Mouse (Mus musculus): ENCODE measurements around the gene Fermt1.

The Fermt1 gene

DNA sequence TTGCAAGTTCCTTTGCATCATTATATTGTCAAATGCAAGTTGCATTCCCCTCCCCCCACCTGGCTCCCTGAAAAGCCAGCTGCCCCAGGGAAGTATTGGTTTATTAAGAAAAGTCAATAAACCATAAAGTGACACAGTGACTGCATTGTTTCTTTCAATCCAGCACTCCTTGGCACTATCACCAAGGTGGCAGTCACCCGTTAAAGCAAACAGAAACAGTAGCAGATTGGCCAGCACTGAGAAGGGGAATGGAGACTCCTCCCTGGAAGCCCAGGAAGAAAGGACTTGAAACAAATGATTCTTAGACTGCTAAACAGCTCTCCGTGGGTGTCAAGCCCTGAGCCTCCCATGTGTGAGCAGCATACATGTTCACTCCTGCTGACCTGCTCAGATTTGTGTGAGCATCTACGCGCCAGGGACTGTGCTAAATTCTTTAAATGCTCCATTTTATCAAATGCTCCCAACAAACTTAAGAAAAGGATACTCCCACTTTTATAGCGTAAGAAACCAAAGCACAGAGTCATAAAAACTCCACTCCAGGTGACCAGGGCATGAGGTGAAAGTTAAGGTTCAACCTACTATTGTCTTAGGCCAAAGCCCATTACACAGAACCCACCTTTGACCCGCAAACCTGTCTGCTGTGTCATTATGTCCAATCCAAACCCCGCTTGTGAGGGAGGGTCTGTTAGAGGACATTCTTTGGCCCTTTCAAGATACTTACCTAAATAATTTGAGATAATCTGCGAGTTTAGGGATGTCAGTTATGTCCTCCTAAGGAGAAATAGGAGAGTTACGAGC is 23.4 kb downstream of the Fermt1 start:
- no peak for DNase-seq (ENCODE audit: low spot score in 2 of 2)

DNA sequence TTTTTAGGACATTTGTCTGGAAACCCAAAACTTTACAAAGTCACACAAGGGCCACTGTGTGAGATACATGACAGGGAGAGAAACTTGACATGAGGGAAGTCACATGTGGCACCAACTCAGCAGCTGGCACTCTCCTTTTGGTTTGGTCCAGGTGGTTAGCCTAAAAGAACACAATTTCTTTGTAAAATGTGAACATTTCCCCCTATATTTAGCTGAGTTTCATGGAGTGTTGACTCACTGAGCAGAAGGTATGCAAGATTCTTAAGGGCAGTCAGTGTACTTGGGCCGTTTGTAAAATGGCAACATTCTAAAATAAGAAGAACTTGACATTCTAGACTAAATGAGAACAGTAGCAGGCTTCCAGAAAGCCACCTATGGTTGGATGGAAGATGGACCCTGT is 30.9 kb downstream of the Fermt1 start:
- DNase-seq (ENCODE audit: low spot score in 2 of 2), result no peak

DNA sequence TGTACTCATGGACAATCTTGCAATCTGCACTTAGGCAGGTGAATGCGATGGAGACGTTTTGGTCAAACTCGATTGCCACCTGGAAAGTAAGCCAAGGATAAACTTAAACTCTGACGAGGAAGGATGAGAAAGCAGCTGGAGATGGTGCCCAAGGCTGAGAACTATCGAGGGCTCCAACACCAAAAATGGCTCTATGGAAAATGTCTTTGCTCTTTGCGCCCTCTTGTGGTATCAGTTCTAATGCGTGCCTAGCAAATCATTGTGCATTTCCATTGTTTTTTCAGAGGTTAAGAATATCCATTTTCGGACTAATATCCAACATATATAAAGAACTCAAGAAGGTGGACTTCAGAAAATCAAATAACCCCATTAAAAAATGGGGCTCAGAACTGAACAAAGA is 38.9 kb downstream of the Fermt1 start:
- DNase-seq (ENCODE audit: low spot score in 2 of 2), result no peak

DNA sequence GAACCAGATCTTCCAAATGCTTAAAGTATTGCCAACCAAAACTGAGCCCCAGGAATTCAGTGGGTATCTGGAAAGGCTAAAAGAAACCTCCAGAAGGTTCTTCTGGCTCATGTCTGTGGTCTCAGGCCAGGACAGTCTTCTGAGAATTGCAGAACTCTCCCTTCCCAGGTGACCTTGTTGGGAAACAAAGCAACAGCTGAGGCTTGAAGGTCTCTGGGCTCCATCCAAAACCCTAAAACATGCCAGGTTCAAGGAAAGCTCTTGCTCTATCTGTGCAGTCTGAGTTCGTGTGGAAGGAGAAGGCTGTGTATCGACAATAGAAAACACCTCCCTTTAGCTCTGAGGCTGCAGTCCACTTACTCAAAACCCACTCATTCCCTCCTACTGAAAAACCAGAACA is 40.7 kb downstream of the Fermt1 start:
- no peak for DNase-seq (ENCODE audit: low spot score in 2 of 2)

DNA sequence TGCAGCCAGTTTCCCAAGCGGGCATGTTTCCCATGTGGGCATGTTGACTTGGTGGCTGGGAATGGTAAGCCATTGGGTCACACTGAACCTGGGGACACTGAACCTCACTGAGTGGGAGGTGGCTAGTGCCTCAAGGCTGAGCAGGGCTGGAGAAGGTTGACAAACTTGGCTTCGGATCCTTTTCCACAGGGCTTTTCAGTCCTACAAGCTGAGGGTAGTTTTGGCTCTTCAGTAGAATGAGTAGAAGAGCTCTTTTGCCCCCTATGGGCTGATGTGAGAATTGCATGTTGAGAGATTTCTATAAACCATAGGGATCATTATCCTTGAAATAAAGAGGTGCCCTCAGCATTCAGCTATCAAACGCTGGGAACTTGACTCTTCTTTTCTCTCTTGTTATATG is 42.2 kb downstream of the Fermt1 start:
- peak; percentile 11 to 26 for DNase-seq (ENCODE audit: low spot score in 2 of 2)

DNA sequence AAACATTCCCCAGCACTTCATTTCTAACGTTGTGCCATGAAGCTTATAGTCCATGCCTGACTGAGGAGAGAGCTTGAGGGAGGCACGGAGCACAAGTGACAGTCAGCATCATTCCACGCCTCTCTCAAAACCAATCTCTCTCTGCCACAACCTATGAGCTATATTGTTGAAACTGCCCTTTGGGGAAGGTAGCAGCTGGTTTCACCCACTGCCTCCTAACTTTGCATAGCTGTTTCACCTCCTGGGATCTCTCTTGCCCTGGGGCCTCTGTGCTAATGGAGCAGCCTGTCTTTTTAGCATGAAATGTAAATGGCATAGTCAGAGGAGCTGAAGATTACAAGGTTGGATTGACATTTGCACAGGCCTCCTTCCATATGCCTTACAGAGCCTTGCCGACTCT is 43.6 kb downstream of the Fermt1 start:
- no peak for DNase-seq (ENCODE audit: low spot score in 2 of 2)

DNA sequence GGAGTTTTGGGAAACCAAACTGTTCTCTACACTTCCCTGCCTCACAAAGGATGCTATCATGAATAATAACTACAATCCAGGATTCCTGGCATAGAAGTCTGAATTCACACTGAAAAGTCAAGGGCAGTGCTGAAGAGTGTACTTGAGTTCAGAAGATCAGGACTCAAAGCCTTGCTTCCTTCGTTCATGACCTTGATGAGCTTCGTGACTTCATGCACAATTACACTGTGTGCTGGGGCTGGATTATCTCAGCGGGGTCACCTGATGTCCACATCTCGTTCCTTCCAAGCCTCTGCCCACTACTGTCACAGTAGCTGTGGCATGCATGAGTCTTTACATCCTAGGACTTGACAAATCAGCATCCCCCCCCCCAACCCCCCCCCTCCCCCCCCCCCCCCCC is 44.1 kb downstream of the Fermt1 start:
- no peak for DNase-seq (ENCODE audit: low spot score in 2 of 2)

DNA sequence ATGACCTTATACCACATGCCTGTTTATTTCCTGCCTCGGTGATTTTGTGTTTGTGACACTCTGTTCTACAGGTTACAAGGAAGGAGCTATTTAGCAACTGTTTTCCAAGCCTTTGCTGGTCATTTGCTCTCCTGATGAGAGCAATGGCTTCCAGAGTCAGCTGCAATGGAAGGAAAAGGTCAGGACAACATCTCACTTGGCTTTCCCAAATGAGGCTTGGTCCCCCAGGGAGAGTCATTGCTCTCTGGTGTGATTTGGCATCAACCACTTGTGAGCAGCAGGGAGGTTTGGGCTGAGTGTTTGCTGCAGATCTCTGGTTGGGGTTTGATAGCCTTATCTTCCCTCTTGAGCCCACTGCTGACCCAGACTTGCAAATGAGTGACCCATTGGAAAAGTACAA is 45.1 kb downstream of the Fermt1 start:
- no peak for DNase-seq (ENCODE audit: low spot score in 2 of 2)

DNA sequence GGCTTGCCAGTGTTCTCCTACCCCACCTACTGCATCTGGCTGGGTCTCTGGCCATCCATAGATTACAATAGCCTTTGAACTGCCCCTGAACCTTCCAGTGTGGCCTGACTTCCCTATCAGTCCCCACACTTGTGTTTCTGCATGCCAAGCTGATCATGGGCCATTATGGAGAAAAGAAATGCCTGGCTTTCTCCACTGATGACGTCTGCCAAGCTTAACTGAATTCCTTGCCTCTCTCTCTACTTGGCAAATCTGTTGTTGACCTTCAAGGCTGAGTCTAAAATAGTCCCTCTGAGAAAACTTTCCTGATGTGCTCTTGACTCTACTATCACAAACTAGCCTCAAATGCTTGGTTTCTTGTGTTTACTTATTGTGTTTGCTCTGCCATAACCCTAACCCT is 47.5 kb downstream of the Fermt1 start:
- no peak for DNase-seq (ENCODE audit: low spot score in 2 of 2)

DNA sequence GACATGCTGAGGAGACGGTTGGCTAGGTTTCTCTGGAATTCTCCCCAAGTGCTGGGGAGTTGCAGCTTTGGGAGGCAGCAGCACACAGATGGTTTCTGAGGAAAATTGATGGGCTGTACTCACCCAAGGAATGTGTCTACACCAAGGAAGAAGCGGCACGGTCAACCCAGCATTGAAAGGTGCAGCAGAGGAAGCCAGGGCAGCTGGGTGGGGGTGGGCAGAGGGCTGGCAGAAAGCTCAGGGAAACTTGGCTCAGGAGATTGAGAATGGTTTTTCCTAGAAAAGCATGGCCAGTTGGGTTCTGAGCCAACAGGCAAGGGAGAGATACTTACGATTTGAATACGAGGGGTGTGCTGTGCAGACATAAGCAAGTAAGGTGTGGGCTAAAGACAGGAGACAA is 51.9 kb downstream of the Fermt1 start:
- no peak for DNase-seq (ENCODE audit: low spot score in 2 of 2)

DNA sequence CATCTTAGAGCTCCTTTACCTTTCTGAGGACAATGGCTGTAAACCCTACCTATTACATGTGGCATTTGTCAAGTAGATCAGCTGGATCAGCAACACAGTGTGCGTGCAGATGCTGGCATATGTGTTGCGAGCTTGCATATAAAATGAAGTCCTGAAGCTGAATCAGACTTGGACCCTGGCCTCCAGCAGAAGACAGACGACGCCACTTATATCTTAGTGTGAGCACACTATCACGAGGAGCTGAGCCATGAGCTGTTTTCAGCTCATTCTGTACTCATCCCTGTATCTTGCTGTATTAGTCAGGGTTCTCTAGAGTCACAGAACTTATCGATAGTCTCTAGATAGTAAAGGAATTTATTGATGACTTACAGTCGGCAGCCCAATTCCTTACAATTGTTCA is 60.4 kb downstream of the Fermt1 start:
- DNase-seq (ENCODE audit: low spot score in 2 of 2), result no peak

DNA sequence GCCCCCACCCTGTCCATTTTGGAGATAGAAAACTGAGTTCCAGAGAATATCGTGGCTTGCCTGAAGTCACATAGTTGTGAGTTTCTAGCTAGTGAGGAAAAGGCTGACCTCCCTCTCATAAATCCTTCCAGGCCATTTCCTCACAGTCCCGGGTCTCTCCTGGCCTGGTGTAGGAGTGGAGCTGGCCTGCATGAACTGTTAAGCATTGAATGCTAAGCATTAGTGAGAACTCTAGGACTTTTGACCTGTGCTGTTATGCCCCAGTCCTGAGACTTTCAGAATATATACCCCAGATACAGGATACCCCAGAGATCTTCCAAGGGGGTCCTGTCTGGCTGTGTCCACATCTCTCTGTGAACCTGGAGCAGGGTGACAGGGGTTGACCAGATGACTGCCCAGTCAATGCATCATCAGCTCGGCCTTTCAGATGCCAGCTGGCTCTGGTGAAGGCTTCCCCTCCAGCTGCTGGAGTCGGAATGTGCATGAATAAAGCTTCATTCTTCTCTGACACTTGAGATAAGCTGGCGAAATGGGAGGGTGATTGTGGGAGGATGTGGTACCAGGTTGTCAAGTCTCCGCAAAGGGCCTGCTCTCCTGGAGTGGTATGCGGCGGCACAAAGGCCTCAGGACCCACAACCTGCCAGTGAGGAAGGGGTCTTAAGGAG is 61.3 kb downstream of the Fermt1 start:
- DNase-seq (ENCODE audit: low spot score in 2 of 2), result no peak

DNA sequence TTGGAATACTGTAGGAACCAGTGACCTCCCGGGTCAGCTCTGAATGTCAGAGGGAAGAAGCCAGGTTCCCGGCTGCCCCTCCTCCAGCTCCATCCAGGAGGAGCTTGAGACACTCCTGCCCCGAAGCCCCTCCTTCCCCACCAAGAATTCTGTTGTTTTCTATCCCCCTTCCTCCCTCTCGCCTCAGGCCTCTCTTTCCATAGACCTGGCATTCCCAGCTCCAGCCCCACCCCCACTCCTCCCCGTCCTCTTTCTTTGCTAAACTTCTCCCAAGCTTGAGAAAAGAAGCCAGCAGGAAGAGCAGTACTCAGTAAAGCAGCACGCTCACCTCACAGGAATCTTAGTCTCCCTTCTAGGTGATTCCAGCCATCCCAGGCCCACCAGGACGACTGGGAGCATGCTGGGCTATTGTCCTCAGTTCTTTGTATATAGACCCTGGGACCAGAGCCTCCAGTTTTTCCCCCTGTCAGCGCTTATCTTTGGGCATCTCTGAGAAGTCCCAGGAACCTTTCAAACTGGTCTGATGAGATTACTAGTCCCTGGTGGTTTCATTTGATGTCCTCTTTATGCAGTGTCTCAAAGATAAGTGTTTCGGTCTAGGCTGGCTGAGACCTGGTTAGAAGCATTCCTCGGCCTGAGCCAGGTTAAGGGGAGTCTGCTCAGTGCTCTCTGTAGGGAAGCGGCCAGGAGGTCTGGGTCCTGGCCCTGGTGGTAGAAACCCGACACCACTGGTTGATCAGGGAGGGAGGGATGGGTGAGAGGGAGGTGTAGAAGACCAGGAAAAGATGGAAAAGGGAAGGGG is 64.7 kb downstream of the Fermt1 start, which contains the start of gene Lrrn4:
Lrrn4 (minus strand) TSS at position 48 of the 802 bp plus-strand sequence.
- no peak for DNase-seq (ENCODE audit: low spot score in 2 of 2)

DNA sequence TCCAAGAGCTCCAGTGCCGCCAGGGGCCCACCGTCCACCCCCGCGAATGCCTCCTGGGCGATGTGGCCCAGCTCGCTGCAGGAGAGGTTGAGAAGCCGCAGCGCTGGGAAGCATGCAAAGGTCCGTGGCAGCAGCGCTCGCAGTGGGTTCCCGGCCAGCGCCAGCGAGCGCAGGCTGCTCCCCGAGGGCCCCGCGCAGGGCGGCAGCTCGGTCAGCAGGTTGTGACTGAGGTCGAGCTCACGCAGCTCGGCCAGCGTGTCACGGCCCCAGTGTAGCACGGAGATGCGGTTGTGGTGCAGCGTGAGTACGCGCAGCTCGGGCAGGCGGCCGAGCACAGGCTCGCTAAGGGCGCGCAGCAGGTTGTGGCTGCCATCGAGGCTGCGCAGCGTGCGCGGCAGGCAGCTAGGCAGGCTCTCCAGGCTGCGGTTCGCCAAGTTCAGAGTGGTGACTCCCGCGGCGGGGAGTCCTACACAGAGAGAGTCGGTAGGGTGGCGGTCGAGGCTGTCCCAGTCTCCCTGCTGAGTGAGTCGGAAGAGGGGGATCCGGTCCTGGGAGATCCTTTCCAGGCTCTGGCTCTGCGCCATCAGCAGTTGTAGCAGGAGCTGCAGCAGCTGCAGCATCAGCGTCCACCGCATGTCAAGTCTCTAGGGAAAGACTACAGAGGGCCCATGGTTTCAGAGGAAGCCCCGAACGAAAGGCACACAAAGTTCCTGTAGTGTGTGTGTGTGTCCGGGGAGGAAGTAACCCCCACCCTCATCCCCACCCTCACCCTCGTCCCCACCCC is 66.3 kb downstream of the Fermt1 start:
- DNase-seq (ENCODE audit: low spot score in 2 of 2), result no peak

DNA sequence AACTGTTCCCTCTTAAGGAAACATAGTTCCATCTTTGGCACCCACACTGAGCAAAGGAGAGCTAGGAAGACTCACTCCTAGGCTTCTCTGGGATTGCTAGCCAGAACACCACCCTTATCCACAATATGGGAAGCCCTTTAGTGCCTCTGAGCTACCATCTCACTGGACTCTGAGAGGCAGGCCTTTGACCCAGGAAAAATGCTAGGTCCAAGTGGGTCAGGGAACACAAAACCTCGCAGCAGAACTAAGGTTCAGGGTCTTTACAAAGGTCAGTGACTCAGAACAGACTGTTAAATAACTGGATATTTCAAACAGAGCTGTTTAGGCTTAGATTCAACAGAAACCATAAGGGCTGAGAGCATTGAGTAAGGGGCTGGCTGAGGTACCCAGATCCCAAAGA is 68.7 kb downstream of the Fermt1 start:
- no peak for DNase-seq (ENCODE audit: low spot score in 2 of 2)

DNA sequence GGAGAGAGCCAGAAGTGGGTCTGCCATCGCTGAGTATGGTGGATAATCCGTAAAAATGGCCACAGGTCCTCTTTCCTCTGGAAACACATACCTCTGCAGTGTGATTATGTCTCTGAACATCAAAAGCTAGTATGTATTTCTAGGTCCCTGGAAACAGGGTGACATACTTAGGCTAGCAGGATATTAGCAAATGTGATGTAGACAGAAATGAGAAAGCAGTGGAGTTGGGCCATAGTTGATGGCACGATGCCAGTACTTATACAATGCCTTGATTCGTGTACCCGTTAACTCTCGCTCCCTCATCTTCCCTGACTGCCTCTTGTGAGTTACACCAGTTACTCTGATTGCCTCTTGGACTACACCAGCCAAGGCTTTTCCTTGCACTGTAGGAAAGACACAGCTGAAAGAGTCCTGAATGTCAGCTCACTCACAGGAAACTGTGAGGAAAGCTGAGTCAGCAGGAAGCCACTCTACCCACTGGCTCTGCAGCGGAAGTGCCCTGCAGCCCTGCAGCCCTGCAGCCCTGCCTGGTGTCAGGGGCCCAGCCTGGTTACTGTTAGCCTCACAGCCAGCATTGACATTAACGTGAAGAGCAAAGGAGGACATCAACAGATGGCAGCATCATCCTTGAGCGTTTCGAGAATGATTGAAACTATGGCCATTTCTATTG is 71.9 kb downstream of the Fermt1 start:
- no peak for DNase-seq (ENCODE audit: low spot score in 2 of 2)

DNA sequence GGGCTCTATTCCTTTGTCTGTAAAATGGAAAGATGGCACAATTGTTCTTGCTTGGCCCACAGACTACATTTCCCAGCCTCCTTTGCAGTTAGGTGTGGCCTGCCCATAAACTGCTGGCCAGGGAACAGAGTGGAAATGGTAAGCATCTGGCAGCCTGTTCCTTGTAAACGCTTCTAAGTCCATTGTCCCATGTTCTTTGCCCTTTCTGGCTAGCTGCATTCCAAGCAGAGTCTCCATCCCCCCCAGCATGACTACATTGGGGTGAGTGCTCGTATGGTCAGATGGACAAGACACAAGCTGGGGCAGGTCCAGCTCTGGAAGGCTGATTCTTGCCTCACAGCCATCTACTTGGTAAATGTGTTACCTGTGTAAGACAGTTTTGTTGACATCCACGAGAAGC is 74.0 kb downstream of the Fermt1 start:
- DNase-seq (ENCODE audit: low spot score in 2 of 2), result no peak

DNA sequence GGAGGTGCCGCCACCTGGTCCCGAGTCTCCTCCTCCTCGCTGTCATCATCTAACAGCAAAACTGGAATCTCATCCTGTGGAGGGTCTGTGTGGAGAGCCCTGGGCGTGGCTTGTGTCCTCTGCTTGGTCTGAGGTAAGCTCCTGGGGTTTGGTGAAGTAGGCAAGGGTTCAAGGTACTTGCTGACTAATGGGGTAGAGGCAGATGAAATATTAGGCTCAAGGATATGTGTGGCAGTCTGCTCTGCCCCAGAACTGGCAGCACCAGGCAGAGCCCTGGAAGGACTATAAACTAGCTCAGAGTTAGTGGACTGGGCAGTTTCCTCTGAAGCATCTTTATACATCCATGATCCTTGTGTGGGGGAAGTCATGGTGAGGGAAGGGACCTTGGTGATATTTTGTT is 75.4 kb downstream of the Fermt1 start:
- DNase-seq (ENCODE audit: low spot score in 2 of 2), result no peak

DNA sequence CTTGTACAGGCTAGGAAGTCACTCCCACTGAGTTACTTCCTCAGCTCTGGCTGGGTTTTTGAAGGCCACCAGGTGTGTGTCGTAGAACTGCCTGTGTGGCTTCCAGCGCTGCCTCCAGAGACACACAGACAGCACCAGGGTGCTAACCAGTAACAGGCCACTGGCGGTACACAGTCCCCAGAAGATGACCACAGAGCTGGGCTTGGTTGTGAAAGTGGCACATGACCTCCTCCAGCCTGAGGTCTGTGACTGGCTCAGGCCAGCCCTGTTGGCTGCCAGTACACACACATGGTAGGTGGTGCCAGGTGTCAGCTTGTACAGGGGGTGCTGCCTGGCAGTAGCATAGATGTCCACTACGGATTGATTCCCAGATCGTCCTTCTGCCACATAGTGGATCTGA is 76.0 kb downstream of the Fermt1 start:
- no peak for DNase-seq (ENCODE audit: low spot score in 2 of 2)

DNA sequence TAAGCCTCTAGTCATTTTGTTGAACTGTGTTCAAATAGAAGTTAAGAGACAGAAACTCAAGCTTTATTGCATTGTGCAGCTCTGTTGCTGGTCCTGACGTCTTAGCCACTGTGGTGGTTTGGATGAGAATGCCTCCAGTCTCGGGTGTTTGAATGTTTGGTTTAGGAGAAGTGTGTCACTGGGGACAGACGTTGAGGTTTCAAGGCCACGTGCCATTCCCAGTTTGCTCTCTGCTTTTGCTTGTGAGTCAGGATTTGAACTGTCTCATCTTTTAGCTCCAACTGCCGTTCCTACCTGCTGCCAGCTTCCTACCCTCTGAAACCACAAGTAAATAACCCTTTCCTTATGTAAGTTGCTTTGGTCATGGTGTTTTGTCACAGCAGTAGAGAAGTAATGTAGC is 78.2 kb downstream of the Fermt1 start:
- DNase-seq (ENCODE audit: low spot score in 2 of 2), result no peak

DNA sequence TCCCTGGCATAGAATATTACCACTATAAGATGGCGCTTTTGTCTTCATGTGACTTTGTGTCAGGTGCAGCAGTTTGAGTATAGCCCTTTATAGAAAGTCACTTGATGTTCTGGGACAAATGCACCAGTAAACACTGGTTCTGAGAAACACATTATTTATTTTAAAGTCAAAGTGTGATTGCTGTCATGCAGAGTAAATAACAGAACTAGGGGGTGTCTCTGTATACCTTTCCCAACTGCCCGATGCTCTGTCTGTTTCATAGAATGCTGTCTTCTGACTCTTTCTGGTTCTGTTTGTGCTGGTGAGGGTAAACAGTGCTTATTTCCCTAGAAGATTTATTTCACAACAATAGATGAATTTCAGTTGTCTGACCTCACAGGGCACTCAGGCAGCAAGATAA is 82.4 kb downstream of the Fermt1 start:
- DNase-seq (ENCODE audit: low spot score in 2 of 2), result no peak
